Mouse (Mus musculus): ENCODE data around the gene Flt3.
A peak's percentile ranks its signal among the peaks of the same experiment; 100 is the strongest.

DNA sequence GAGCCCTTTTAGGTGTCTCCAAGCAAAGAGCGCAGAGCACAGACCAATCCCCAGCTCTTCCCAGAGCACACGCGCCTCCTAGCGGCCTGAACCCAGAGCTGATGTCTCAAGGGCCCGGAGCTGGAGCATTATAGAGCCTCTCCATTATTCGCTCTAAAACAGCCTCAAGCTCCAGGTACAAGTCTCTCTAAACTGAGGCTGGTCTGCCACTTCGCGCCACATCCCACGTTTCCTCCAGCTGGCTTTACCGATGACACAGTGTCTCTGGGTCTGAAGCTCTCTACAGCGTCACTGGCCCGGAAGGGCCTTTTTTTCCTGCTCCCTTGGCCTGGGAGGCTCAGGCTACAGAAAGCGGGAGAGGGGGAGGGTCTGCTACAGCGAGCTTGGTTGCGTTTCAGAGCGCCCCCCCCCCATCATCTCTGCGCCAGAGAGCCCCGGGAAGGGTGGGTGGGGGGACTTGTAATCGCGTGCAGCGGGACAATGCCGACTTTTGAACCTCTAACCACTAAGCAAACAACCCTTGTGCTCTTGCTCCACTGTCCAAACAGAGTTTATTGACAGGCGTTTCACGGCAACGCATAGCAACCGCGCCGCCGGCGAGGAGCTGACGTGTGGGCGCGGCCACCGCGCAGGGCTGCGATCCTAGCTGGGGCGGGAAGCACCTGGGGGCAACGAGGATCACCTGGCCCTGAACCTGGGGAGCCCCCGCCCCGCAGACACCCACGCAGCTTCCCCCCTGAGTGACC, 100.9 kb downstream of the Flt3 start:
- peak; percentile 87 for TF ChIP-seq CTCF (conservative IDR thresholded peaks at IDR 0.05; ENCODE audit: low read length)
- no peak for TF ChIP-seq NANOG (IDR thresholded peaks at IDR 0.05; ENCODE audit: borderline replicate concordance, low read length)

Measured in E14TG2a.4 (cell line).